Mouse (Mus musculus) gonadal fat pad, adult 2 months (tissue): Measurements from ENCODE around the gene Ddx55. TPM values are rescaled to one million over a fixed set of nuclear protein-coding genes. Genes with fewer than 3 reads are reported as not detected.
"Not testable (repeated sequence)": the region's sequence is repeated elsewhere in the genome, so short reads cannot be mapped to it uniquely, and the experiment has no call there.

Source experiments
- DNase-seq: peaks from one replicate; pipeline ENCODE4 v3.0.0-alpha.2; 2012; ENCODE audit warnings: low read depth
- polyA plus RNA-seq: library from polyadenylated mRNA; depleted of rRNA; stranded (reverse); fragments of >200 nt; gene quantifications from 2 replicates; pipeline ENCODE4 v1.2.3, GENCODE M21; 2012

Ddx55 gene
- polyA plus RNA-seq, 1 experiment = 10.5 TPM

GRCm38 (mm10) chr5:124538813-124539792 lies 13.6 kb upstream of the Ddx55 start:
- peak; percentile 50 for DNase-seq

- DNase-seq = no peak
These were observed 12.8 kb upstream of the Ddx55 start for GRCm38 (mm10) chr5:124539905-124540304.

- DNase-seq = peak; percentile 56
These were observed 12.3 kb upstream of the Ddx55 start, which contains the start of gene Tmed2 for GRCm38 (mm10) chr5:124540383-124540786. Gene Tmed2 (plus strand): TSS chr5:124540695.

- DNase-seq = no peak
These were observed 11.6 kb upstream of the Ddx55 start for GRCm38 (mm10) chr5:124540905-124541601.

GRCm38 (mm10) chr5:124541602-124541973 lies 11.1 kb upstream of the Ddx55 start:
- no peak for DNase-seq

GRCm38 (mm10) chr5:124550737-124551136 lies 1.9 kb upstream of the Ddx55 start:
- DNase-seq = not testable (repeated sequence)

- not testable (repeated sequence) for DNase-seq
These were observed 1.1 kb upstream of the Ddx55 start for GRCm38 (mm10) chr5:124551349-124552093.

- DNase-seq = no peak
These were observed 581 bp upstream of the Ddx55 start for GRCm38 (mm10) chr5:124552094-124552472.

- no peak for DNase-seq
These were observed 943 bp downstream of the Ddx55 start for GRCm38 (mm10) chr5:124553607-124554006.

GRCm38 (mm10) chr5:124555145-124555544 lies 2.5 kb downstream of the Ddx55 start:
- DNase-seq = no peak

GRCm38 (mm10) chr5:124571068-124571467 lies 18.4 kb downstream of the Ddx55 start:
- DNase-seq = no peak

- DNase-seq = no peak
These were observed 22.8 kb downstream of the Ddx55 start for GRCm38 (mm10) chr5:124575467-124575866.

- peak; percentile 41 for DNase-seq
These were observed 26.1 kb downstream of the Ddx55 start, which contains the start of the genes Eif2b1 and Gtf2h3 for GRCm38 (mm10) chr5:124578633-124579317. Gene Eif2b1 (minus strand): TSS chr5:124579131. Gene Gtf2h3 (plus strand): TSS chr5:124579140.

- no peak for DNase-seq
These were observed 29.9 kb downstream of the Ddx55 start for GRCm38 (mm10) chr5:124582515-124582914.

GRCm38 (mm10) chr5:124592768-124593167 lies 40.1 kb downstream of the Ddx55 start:
- no peak for DNase-seq

- peak; percentile 65 for DNase-seq
These were observed 45.8 kb downstream of the Ddx55 start for GRCm38 (mm10) chr5:124598224-124599174.

- not testable (repeated sequence) for DNase-seq
These were observed 47.1 kb downstream of the Ddx55 start for GRCm38 (mm10) chr5:124599726-124600125.

GRCm38 (mm10) chr5:124602349-124602748 lies 49.7 kb downstream of the Ddx55 start:
- no peak for DNase-seq

GRCm38 (mm10) chr5:124604296-124604695 lies 51.6 kb downstream of the Ddx55 start:
- no peak for DNase-seq

GRCm38 (mm10) chr5:124605041-124605622 lies 52.5 kb downstream of the Ddx55 start:
- DNase-seq = no peak
